Mouse (Mus musculus) G1E-ER4 (cell line): ENCODE results near the gene Kitl. TPM values are rescaled to one million over a fixed set of nuclear protein-coding genes. Genes with fewer than 3 reads are reported as not detected.

ENCODE experiments used
- GATA1 ChIP-seq: IDR thresholded peaks from one replicate; pipeline ENCODE4 v1.8.0; 2012; ENCODE audit warnings: low read length, inconsistent platforms
- polyA plus RNA-seq: library from polyadenylated mRNA; stranded (reverse); fragments of >175 nt; gene quantifications from 2 replicates; pipeline ENCODE4 v1.2.3, GENCODE M21; 2012

Gene Kitl
- polyA plus RNA-seq, 1 experiment, result not detected

GRCm38 (mm10) chr10:100138552-100138951 is 123.1 kb downstream of the Kitl start:
- TF ChIP-seq GATA1, result no peak

- TF ChIP-seq GATA1, result no peak
Measured at GRCm38 (mm10) chr10:100148123-100148522, 132.7 kb downstream of the Kitl start.
